Mouse (Mus musculus): Measurements from ENCODE around the gene Tubb2b.
"Not testable (repeated sequence)": the region's sequence is repeated elsewhere in the genome, so short reads cannot be mapped to it uniquely, and the experiment has no call there.

Gene Tubb2b

GRCm38 (mm10) chr13:34106999-34107398 is 23.3 kb downstream of the Tubb2b start:
- no peak for DNase-seq (ENCODE audit: low read depth)

- DNase-seq (ENCODE audit: low read depth) = no peak
Observed at GRCm38 (mm10) chr13:34106256-34106655, 24.0 kb downstream of the Tubb2b start.

GRCm38 (mm10) chr13:34105364-34105763 is 24.9 kb downstream of the Tubb2b start:
- DNase-seq (ENCODE audit: low read depth) = no peak

- DNase-seq (ENCODE audit: low read depth) = no peak
Observed at GRCm38 (mm10) chr13:34101908-34102307, 28.4 kb downstream of the Tubb2b start.

GRCm38 (mm10) chr13:34101247-34101646 is 29.0 kb downstream of the Tubb2b start:
- no peak for DNase-seq (ENCODE audit: low read depth)

GRCm38 (mm10) chr13:34100733-34101132 is 29.5 kb downstream of the Tubb2b start:
- DNase-seq (ENCODE audit: low read depth) = no peak

GRCm38 (mm10) chr13:34097086-34097485 is 33.2 kb downstream of the Tubb2b start:
- no peak for DNase-seq (ENCODE audit: low read depth)

GRCm38 (mm10) chr13:34096455-34096854 is 33.8 kb downstream of the Tubb2b start:
- no peak for DNase-seq (ENCODE audit: low read depth)

- peak; percentile 73 for DNase-seq (ENCODE audit: low read depth)
Observed at GRCm38 (mm10) chr13:34095542-34096435, 34.5 kb downstream of the Tubb2b start.

GRCm38 (mm10) chr13:34089358-34089757 is 40.9 kb downstream of the Tubb2b start:
- no peak for DNase-seq (ENCODE audit: low read depth)

GRCm38 (mm10) chr13:34088871-34089288 is 41.4 kb downstream of the Tubb2b start:
- no peak for DNase-seq (ENCODE audit: low read depth)

GRCm38 (mm10) chr13:34088201-34088649 is 42.0 kb downstream of the Tubb2b start:
- DNase-seq (ENCODE audit: low read depth) = not testable (repeated sequence)

- DNase-seq (ENCODE audit: low read depth) = no peak
Observed at GRCm38 (mm10) chr13:34087052-34087812, 43.0 kb downstream of the Tubb2b start.

- no peak for DNase-seq (ENCODE audit: low read depth)
Observed at GRCm38 (mm10) chr13:34084026-34084750, 46.1 kb downstream of the Tubb2b start.

GRCm38 (mm10) chr13:34081926-34082325 is 48.3 kb downstream of the Tubb2b start:
- DNase-seq (ENCODE audit: low read depth) = no peak

GRCm38 (mm10) chr13:34079801-34080200 is 50.5 kb downstream of the Tubb2b start:
- DNase-seq (ENCODE audit: low read depth) = no peak

- no peak for DNase-seq (ENCODE audit: low read depth)
Observed at GRCm38 (mm10) chr13:34078500-34079280, 51.6 kb downstream of the Tubb2b start.

GRCm38 (mm10) chr13:34077492-34078271 is 52.6 kb downstream of the Tubb2b start, which contains the start of gene Tubb2a:
TSS of gene Tubb2a (minus strand) at chr13:34078007.
- peak; percentile 62 for DNase-seq (ENCODE audit: low read depth)
